18 mouse cellular contexts compared by ENCODE assay signal in the genomic region with DNA sequence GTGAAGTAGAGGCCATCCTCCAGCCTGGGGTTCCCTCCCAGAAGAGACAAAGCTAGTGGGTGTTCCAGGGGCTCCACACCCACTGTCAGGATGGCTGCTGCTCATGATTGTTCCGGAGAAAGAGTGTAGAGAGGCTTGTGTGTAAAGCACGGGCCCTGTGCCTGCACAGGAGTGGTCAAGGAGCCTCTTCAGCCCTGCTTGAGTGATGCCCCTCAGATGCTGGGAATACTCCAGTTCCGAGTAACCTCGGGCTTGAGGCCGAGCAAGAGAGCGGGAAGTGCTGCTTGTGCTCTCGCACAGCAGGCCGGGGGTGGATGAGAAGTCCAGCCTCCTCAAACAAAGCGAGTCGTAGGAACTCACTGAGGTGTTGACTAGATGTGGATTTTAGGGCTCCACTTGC. TPM values are rescaled to one million over a fixed set of nuclear protein-coding genes. Genes with fewer than 3 reads are reported as not detected.
DNase-seq lines count a peak whose midpoint lies in the region; ATAC-seq and TF ChIP-seq lines count a peak whose summit lies in the region.
"Had no signal": no experiment of that assay in that cellular context is flagged by ENCODE, and none has a peak within 500 bp of the region (broad histone marks: within the 10 kb centered on the region; RNA-seq: fewer than 3 reads in every experiment).

No protein-coding gene starts in this region.

- no peak for ATAC-seq in heart, embryonic 12.5 days (ENCODE audit: insufficient number of reproducible peaks, low FRiP score)
- ATAC-seq in lung, embryonic 16.5 days (ENCODE audit: low read depth) = peak; percentile 57
- ATAC-seq: forebrain, embryonic 15.5 days had no signal

- 0 out of 2 replicates have a peak overlapping the region, but pooled peaks have one; percentile 13 for H3K9ac ChIP-seq in heart, embryonic 12.5 days
- H3K9ac ChIP-seq in lung, embryonic 16.5 days (ENCODE audit: low read length) = no peak overlapping the region
- H3K9ac ChIP-seq: forebrain, embryonic 15.5 days; heart, embryonic 15.5 days; hindbrain, embryonic 14.5 days had no signal

- WGBS in heart, embryonic 12.5 days = 81% methylated on average over 10 of the region's 10 CpGs
- 81% methylated on average over 10 of the region's 10 CpGs for WGBS in heart, embryonic 10.5 days
- WGBS in lung, adult 2 months = 67% methylated on average over 10 of the region's 10 CpGs
- 56% methylated on average over 10 of the region's 10 CpGs for WGBS in lung, embryonic 16.5 days

- H3K4me3 ChIP-seq in heart, embryonic 12.5 days = no peak overlapping the region
- no peak overlapping the region for H3K4me3 ChIP-seq in heart, embryonic 10.5 days
- no peak overlapping the region for H3K4me3 ChIP-seq in lung, adult 2 months (replicated peaks; ENCODE audit: extremely low read depth, low read depth, low read length)
- H3K4me3 ChIP-seq in lung, embryonic 16.5 days (ENCODE audit: low read length) = no peak overlapping the region
- no peak overlapping the region for H3K4me3 ChIP-seq in layer of hippocampus, adult 2 months
- H3K4me3 ChIP-seq: forebrain, embryonic 15.5 days; heart, adult 2 months; heart, embryonic 15.5 days had no signal

- no peak for TF ChIP-seq POLR2A in lung, adult 2 months (IDR thresholded peaks at IDR 0.05; ENCODE audit: borderline replicate concordance, extremely low read depth, low read depth, low read length)

- no peaks in the 10 kb centered on the region for H3K9me3 ChIP-seq in heart, embryonic 12.5 days (replicated peaks)
- no peaks in the 10 kb centered on the region for H3K9me3 ChIP-seq in heart, embryonic 10.5 days
- no peaks in the 10 kb centered on the region for H3K9me3 ChIP-seq in lung, embryonic 16.5 days (ENCODE audit: control insufficient read depth, low read length)
- H3K9me3 ChIP-seq: forebrain, embryonic 15.5 days; heart, embryonic 15.5 days had no signal

- H3K4me1 ChIP-seq in heart, embryonic 12.5 days (replicated peaks) = peaks cover 62% of the 10 kb centered on the region
- peaks cover 69% of the 10 kb centered on the region for H3K4me1 ChIP-seq in heart, embryonic 10.5 days
- H3K4me1 ChIP-seq in lung, adult 2 months (ENCODE audit: control insufficient read depth, insufficient read depth, low read length) = peaks cover 53% of the 10 kb centered on the region
- peaks cover 67% of the 10 kb centered on the region for H3K4me1 ChIP-seq in lung, embryonic 16.5 days (replicated peaks; ENCODE audit: control insufficient read depth, insufficient read depth, low read length)

- no peak overlapping the region for H3K27ac ChIP-seq in heart, embryonic 12.5 days (ENCODE audit: poor library complexity, severe bottlenecking)
- no peak overlapping the region for H3K27ac ChIP-seq in heart, embryonic 10.5 days
- H3K27ac ChIP-seq in lung, embryonic 16.5 days (ENCODE audit: low read length) = peak overlapping the region; percentile 64
- no peak overlapping the region for H3K27ac ChIP-seq in layer of hippocampus, adult 2 months
- H3K27ac ChIP-seq: forebrain, embryonic 15.5 days; heart, adult 2 months; hindbrain, embryonic 14.5 days had no signal

- peaks cover 11% of the 10 kb centered on the region for H3K36me3 ChIP-seq in heart, embryonic 12.5 days
- H3K36me3 ChIP-seq in heart, embryonic 10.5 days = peaks cover 10% of the 10 kb centered on the region; the same call in 1 of the 2 replicates
- no peaks in the 10 kb centered on the region for H3K36me3 ChIP-seq in lung, embryonic 16.5 days (ENCODE audit: control insufficient read depth, insufficient read depth, low read length)
- H3K36me3 ChIP-seq: forebrain, embryonic 15.5 days; heart, embryonic 15.5 days had no signal

- no peak overlapping the region for H3K4me2 ChIP-seq in heart, embryonic 12.5 days
- H3K4me2 ChIP-seq in lung, embryonic 16.5 days (ENCODE audit: low read depth, low read length) = no peak overlapping the region
- H3K4me2 ChIP-seq: forebrain, embryonic 15.5 days; heart, embryonic 15.5 days; hindbrain, embryonic 14.5 days had no signal

- TF ChIP-seq CTCF in lung, adult 2 months (IDR thresholded peaks at IDR 0.05; ENCODE audit: insufficient read depth, low read length) = no peak
- no peak for TF ChIP-seq CTCF in layer of hippocampus, adult 2 months (conservative IDR thresholded peaks at IDR 0.05)

- H3K27me3 ChIP-seq in heart, embryonic 12.5 days (replicated peaks) = no peaks in the 10 kb centered on the region
- no peaks in the 10 kb centered on the region for H3K27me3 ChIP-seq in heart, embryonic 10.5 days (ENCODE audit: insufficient read depth, poor library complexity, severe bottlenecking)
- H3K27me3 ChIP-seq in lung, embryonic 16.5 days (ENCODE audit: control insufficient read depth, insufficient read depth, low read depth, low read length) = no peaks in the 10 kb centered on the region
- H3K27me3 ChIP-seq: forebrain, embryonic 15.5 days; heart, embryonic 15.5 days had no signal

- DNase-seq in heart, embryonic 10.5 days (ENCODE audit: low spot score) = no peak
- DNase-seq in lung, adult 2 months = peak; percentile 74
- peak; percentile 84 for DNase-seq in lung, postnatal 25 days (ENCODE audit: low spot score)
- no peak for DNase-seq in layer of hippocampus, adult 8-10 months (ENCODE audit: low spot score in 2 of 2)
- DNase-seq in layer of hippocampus, adult 2 months (ENCODE audit: low spot score in 2 of 2) = no peak
- no peak for DNase-seq in adrenal gland, postnatal 25 days
- DNase-seq: adrenal gland, adult 2 months; adrenal gland, postnatal 36 days; cerebellum, adult 2 months; cerebellum, postnatal 14 days; gastrocnemius, postnatal 14 days; heart, adult 2 months; heart, postnatal 14 days had no signal

RNA-seq across cellular contexts. Expression of gene Atp11a, which starts 46.3 kb away (rescaled TPM):
- 21.5 and 23.7 TPM in 2 replicates for polyA plus RNA-seq in heart, embryonic 12.5 days (2016; fragmentation: Nextera tagmentation; extraction: Ambion mirVana)
- polyA plus RNA-seq in heart, embryonic 10.5 days (2016; fragmentation: Nextera tagmentation; extraction: Ambion mirVana) = 11.7 and 17.9 TPM in 2 replicates
- polyA plus RNA-seq in lung, adult 2 months (2012; rRNA removed) = 282 and 307 TPM in 2 replicates
- polyA plus RNA-seq in lung, embryonic 16.5 days (2015; fragmentation: Nextera tagmentation; extraction: Ambion mirVana) = 15.7 and 19.3 TPM in 2 replicates
- 10 to 100 TPM; 59.6 to 76.0 (median 63.8) TPM for total RNA-seq in layer of hippocampus, adult 8-10 months (2022)
- 10 to 100 TPM; 51.3 to 66.1 TPM for total RNA-seq in layer of hippocampus, adult 2 months (2021)
- total RNA-seq in adrenal gland, postnatal 25 days (2021) = 131 and 173 TPM in 2 replicates

Comparison
In these comparisons a context has a peak if more than half of its experiments do, and no peak if none do; other contexts are left out.
1. RNA of gene Atp11a, which starts 46.3 kb away (polyA plus RNA-seq): 282 to 307 TPM in lung, adult 2 months; 21.5 to 23.7 TPM in heart, embryonic 12.5 days, 15.7 to 19.3 TPM in lung, embryonic 16.5 days and 11.7 to 17.9 TPM in heart, embryonic 10.5 days; every median in the first group is over 10 times any median in the second.
2. DNase-seq: peak in lung, adult 2 months (single experiment) and lung, postnatal 25 days (single experiment); none in heart, embryonic 10.5 days (single experiment), layer of hippocampus, adult 8-10 months (0 of 2), layer of hippocampus, adult 2 months (0 of 2) and adrenal gland, postnatal 25 days (single experiment).